Mouse (Mus musculus) kidney, postnatal 0 days (tissue): ENCODE measurements around the gene Ggt6. TPM values are rescaled to one million over a fixed set of nuclear protein-coding genes. Genes with fewer than 3 reads are reported as not detected.

Experiments
- ATAC-seq: fragments of 200-750 bp; cut with Nextera tagmentation; replicated peaks from 2 replicates; pipeline ENCODE4 v1.8.0; 2017; ENCODE audit warnings: low read depth, moderate number of reproducible peaks, moderate TSS enrichment, moderate library complexity; ENCODE audit not compliant: low FRiP score
- DNase-seq: peaks from one replicate; pipeline ENCODE4 v3.0.0-alpha.2; 2016; ENCODE audit warnings: low spot score
- H3K27ac ChIP-seq: fragments of 300-500 bp; sonication (generic); 2 replicates; pipeline ENCODE4 v1.5.1; 2014; ENCODE audit warnings: mild to moderate bottlenecking
- H3K27me3 ChIP-seq: fragments of 300-500 bp; sonication (generic); 2 replicates; pipeline ENCODE4 v1.6.1; 2014; ENCODE audit warnings: low read length, mixed read lengths; ENCODE audit not compliant: insufficient read depth
- H3K36me3 ChIP-seq: fragments of 300-500 bp; sonication (generic); 2 replicates; pipeline ENCODE4 v1.6.1; 2014; ENCODE audit warnings: low read length, mixed read lengths; ENCODE audit not compliant: insufficient read depth
- H3K4me1 ChIP-seq: fragments of 300-500 bp; sonication (generic); replicated peaks from 2 replicates; pipeline ENCODE4 v1.6.1; 2014; ENCODE audit warnings: antibody characterized with exemption, low read length, mixed read lengths; ENCODE audit not compliant: insufficient read depth
- H3K4me2 ChIP-seq: fragments of 300-500 bp; sonication (generic); 2 replicates; pipeline ENCODE4 v1.6.1; 2014; ENCODE audit warnings: mild to moderate bottlenecking, low read length, moderate library complexity, mixed read lengths
- H3K4me3 ChIP-seq: fragments of 300-500 bp; sonication (generic); replicated peaks from 2 replicates; pipeline ENCODE4 v1.5.1; 2014; ENCODE audit warnings: low read depth, low read length
- H3K9ac ChIP-seq: fragments of 300-500 bp; sonication (generic); 2 replicates; pipeline ENCODE4 v1.6.1; 2014; ENCODE audit warnings: low read depth, low read length
- H3K9me3 ChIP-seq: fragments of 300-500 bp; sonication (generic); replicated peaks from 2 replicates; pipeline ENCODE4 v1.6.1; 2016; ENCODE audit warnings: low read length, inconsistent platforms, mixed read lengths
- CTCF ChIP-seq: IDR thresholded peaks from 2 replicates; pipeline ENCODE4 v1.5.1; 2016; ENCODE audit warnings: antibody characterized with exemption, low read depth, mild to moderate bottlenecking, moderate library complexity
- WGBS: fragments of 180-500 bp; shearing (Covaris S2); extraction: QIAGEN DNeasy Blood & Tissue Kit; methylation state at CpG from one replicate; pipeline ENCODE4 v1.1.7; 2014; 5-methylcytosine and 5-hydroxymethylcytosine counted together
- polyA plus RNA-seq: library from polyadenylated mRNA; unstranded; fragments of >200 nt; fragmentation: Nextera tagmentation; extraction: Ambion mirVana; gene quantifications from 2 replicates; pipeline ENCODE4 v1.2.1, GENCODE M21; 2015

The Ggt6 gene
- polyA plus RNA-seq: 3.3 and 3.8 TPM in 2 replicates

DNA sequence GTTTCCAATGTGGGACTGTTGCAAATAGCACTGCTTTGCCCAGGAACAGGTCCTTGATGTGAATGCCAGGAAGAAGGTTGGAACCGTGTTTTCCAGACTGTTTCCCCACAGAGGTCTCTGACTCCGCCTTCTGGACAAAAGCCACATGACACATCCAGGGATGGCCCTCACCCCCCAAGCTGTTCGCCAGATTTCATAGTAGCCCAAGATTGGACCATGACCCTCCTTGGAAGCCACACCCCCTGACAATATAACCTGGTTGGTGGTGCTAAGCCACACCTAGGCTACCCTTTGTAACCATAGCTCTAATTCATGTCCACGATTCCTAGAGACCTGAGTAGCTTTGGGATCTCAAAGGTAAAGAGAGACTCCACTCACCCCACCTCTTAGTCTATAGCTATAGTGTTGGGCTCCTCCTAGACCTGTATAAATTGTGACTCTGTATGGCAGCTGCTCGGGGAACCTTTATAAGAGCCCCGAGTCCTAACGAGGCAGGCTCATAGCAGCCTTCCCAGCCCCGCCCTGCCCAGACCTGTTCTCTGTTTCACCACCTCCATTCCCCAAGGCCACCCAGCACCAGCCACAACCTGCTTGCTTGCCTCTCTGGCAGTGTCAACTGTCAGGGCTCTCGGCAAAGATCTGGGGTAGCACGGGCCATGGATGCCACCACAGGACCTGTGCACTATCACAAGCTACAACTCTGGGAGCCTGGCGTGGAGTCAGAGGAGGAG, at the start of gene Ggt6:
Gene Ggt6, plus strand, starts transcription at position 564 of the 731 bp plus-strand sequence.
- 52% methylated on average over 11 of the region's 11 CpGs for WGBS
- Histone ChIP-seq H3K27ac (peak within 1 kb of the TSS; percentile 60), H3K4me1 (peaks cover 5% of the 10 kb centered on the region; the same call in 1 of the 2 replicates), H3K9me3 (no peaks in the 10 kb centered on the region), H3K4me2 (no peak within 1 kb of the TSS), H3K36me3 (no peaks in the 10 kb centered on the region), H3K27me3 (no peaks in the 10 kb centered on the region), H3K9ac (no peak within 1 kb of the TSS), H3K4me3 (no peak within 1 kb of the TSS)
- peak; percentile 44 for DNase-seq
- peak; percentile 75 for ATAC-seq
- peak; percentile 39 for TF ChIP-seq CTCF

DNA sequence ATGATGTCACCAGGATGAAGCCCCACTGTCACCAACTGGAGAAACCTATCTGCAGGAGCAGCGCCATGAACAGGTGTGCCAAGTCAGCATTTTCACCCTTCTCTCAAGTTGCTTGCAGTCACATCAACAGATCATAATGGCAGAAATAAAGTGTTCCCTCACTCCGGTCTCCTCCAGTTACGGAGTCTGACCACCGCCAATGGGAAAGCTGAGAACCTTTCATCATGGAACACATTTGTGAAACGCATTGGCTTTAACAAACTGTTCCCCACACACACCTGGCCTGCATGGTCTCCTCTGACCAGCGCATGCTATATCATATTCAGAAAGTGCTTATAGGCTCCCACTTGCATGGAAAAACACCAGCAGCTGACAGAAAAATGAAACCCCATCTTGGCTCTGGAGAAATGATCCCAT, 47.2 kb upstream of the Ggt6 start:
- Histone ChIP-seq H3K4me2 (no peak overlapping the region), H3K4me1 (no peaks in the 10 kb centered on the region), H3K9me3 (no peaks in the 10 kb centered on the region), H3K4me3 (no peak overlapping the region), H3K27ac (no peak overlapping the region), H3K36me3 (0 out of 2 replicates have a peak, but pooled peaks cover 4% of the 10 kb centered on the region), H3K9ac (no peak overlapping the region), H3K27me3 (no peaks in the 10 kb centered on the region)
- ATAC-seq: no peak
- TF ChIP-seq CTCF: no peak
- DNase-seq: no peak
- WGBS: 95% methylated on average over 6 of the region's 6 CpGs

DNA sequence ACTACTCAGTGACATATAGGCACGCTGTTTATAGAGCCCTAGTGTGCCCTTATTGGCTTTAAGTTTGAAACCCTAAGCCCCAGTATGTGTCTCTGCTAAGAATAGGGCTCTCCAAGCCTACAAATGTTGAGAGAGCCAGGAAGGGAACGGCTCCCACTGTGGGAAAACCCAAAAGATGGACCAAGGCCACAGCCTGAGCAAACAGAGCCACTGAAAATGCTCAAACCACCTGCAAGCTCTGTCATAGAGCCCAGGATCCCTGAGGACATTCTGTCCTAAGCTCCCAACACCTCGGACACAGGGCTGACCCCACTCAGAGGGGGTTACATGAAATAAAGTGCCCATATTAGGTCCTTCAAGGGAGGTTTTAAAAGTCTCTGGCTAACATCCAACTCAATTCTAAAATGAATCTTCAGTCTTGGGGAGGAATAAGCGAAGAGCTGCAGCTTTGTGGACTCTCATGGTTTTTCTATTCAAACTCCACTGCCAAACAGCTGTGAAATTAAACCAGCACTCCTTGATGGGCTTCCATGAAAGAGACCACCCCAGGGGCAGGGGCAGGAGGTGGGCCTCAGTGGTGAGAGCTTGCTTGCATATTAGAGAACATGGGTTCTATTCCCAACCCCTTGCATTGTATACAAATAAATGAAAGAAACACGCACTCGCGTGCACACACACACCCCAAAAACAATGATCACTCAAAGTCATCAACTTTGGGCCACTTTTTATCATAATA, 45.8 kb upstream of the Ggt6 start:
- TF ChIP-seq CTCF: no peak
- WGBS: 81% methylated on average over 7 of the region's 7 CpGs
- Histone ChIP-seq H3K36me3 (0 out of 2 replicates have a peak, but pooled peaks cover 4% of the 10 kb centered on the region), H3K27ac (no peak overlapping the region), H3K4me3 (no peak overlapping the region), H3K27me3 (no peaks in the 10 kb centered on the region), H3K4me2 (no peak overlapping the region), H3K9me3 (no peaks in the 10 kb centered on the region), H3K4me1 (no peaks in the 10 kb centered on the region), H3K9ac (no peak overlapping the region)
- DNase-seq (no peak), ATAC-seq (no peak)

DNA sequence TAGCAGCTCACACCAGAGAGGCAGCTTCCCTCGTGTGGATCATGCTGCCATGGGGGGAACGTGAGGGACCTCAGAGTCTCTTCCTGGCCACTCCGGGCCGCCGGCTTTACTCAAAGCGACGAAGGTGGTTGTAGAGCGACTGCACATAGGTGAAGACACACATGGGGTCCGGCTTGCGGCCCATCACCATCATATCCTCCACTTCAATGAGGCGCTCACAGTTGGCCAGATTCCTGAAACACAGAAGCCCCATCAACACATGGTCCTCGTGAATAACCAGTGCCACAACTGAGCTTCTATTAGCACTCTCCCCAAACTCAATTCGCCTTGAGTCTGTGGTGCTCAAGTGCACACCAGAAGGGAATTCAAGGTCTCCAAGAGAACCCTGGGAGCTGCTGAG, 44.1 kb upstream of the Ggt6 start:
- Histone ChIP-seq H3K27ac (no peak overlapping the region), H3K27me3 (no peaks in the 10 kb centered on the region)
- WGBS: 91% methylated on average over 13 of the region's 13 CpGs

DNA sequence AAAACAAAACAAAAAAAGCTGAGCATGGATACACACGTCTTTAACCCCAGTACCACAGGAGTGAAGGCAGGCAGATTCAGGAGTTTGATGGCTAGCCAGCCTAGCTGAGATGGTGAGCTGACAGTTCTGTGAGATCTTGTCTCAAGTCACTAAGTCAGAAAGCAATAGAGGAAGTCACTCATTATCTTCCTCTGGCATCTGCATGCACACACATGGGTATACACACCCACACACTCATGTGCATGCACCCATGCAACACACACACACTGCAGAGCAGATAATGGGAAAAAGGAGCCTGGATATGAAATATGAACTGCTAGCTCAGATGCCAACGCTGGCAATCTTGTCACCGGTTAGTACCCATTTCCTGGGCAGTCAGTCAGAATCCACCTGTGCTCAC, 42.1 kb upstream of the Ggt6 start:
- no peaks in the 10 kb centered on the region for H3K9me3 ChIP-seq
- no peak for DNase-seq
- H3K36me3 ChIP-seq: peaks cover 12% of the 10 kb centered on the region; the same call in 1 of the 2 replicates
- H3K4me2 ChIP-seq: no peak overlapping the region
- no peak overlapping the region for H3K27ac ChIP-seq
- H3K4me3 ChIP-seq: no peak overlapping the region
- H3K4me1 ChIP-seq: no peaks in the 10 kb centered on the region
- WGBS: 72% methylated on average over 3 of the region's 3 CpGs
- no peaks in the 10 kb centered on the region for H3K27me3 ChIP-seq
- no peak for ATAC-seq
- no peak for TF ChIP-seq CTCF
- no peak overlapping the region for H3K9ac ChIP-seq

More for the DNA sequence above, 44.1 kb upstream of the Ggt6 start:
- Histone ChIP-seq H3K4me1 (no peaks in the 10 kb centered on the region), H3K4me3 (no peak overlapping the region), H3K9ac (no peak overlapping the region), H3K36me3 (peaks cover 9% of the 10 kb centered on the region; the same call in 1 of the 2 replicates), H3K4me2 (no peak overlapping the region), H3K9me3 (no peaks in the 10 kb centered on the region)
- no peak for DNase-seq
- no peak for TF ChIP-seq CTCF
- no peak for ATAC-seq

DNA sequence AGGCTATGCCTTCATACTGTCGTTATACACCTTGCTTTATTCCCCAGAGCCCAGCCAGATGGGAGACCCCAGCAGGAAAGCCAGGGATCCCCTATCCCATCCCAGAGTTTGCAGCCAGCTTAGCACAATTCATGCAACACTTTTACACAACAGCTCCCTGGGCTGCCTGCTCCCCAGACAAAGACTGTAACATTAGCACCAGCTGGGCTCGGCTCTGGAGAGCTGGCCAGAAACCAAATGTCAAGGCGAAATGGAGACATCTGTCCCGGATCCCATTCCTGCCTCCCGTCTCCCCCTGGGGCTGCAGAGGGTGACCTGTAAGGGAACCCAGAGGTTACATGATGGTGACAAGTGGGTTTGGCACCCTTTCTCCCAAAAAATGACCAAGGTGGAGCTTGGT, 41.7 kb upstream of the Ggt6 start:
- Histone ChIP-seq H3K9me3 (no peaks in the 10 kb centered on the region), H3K9ac (no peak overlapping the region), H3K27me3 (no peaks in the 10 kb centered on the region), H3K27ac (no peak overlapping the region), H3K4me2 (no peak overlapping the region), H3K4me1 (no peaks in the 10 kb centered on the region), H3K4me3 (no peak overlapping the region), H3K36me3 (peaks cover 8% of the 10 kb centered on the region; the same call in 1 of the 2 replicates)
- no peak for TF ChIP-seq CTCF
- DNase-seq (peak; percentile 59), ATAC-seq (no peak)
- WGBS: 23% methylated on average over 5 of the region's 5 CpGs
